Mouse (Mus musculus) megakaryocyte, embryonic 14.5 days (primary cell): ENCODE results near the gene Cep41.

Experiments
- FLI1 ChIP-seq: IDR thresholded peaks from 2 replicates; pipeline ENCODE4 v1.6.1; 2012; ENCODE audit warnings: low read length, inconsistent platforms, mixed read lengths
- GATA1 ChIP-seq: IDR thresholded peaks from 3 replicates; pipeline ENCODE4 v1.6.1; 2012; ENCODE audit warnings: mixed read lengths, low read length, inconsistent platforms, borderline replicate concordance

DNA sequence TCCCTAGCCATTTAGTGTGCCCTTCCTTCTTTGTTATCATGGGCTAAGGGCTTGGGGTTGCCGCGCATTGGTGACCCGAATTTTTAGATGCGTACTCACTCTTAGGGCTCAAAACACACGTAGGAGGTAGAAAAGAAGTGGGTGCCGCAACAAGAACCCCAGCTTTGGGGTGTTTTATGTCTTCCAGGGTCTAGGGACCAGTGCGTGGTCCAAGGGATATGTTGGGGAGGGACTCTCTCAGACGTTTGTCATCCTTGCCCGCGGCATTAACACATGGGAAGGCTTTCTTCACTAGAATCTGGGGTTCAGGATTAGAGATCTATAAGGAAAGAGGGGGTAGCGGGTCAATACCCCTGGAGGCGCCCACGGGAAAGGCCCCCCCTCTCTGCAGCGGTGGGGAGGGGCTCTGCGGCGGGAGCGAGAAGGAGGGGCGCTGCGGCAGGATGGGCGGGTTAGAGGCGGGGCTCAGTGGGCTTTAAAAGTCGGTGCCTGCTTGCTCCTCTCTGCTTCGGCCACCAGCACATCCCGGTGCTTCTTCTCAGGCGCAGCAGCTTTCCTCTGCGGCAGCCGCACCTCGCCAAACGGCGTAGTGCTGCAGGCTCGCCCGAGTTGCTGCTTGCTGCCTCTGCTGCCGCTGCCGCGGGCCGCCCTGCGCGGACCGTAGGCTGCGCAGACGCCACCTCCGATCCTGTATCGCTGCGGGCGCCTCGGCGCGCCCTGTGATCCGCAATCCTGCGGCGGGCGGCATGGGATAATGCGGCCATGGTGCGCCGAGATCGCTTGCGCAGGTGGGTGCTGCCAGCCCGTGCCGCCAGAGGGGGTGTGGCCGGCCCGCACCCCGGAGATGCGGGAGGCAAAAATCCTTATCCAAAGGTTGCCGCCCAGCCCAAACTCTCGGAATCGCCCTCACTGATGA is 44.3 kb upstream of the Cep41 start:
- TF ChIP-seq FLI1 = no peak
- TF ChIP-seq GATA1 = no peak
